Mouse (Mus musculus) heart, adult 11 months (tissue): Measurements from ENCODE around the gene Tmprss7.

ENCODE experiments used
- DNase-seq: peaks from one replicate; pipeline ENCODE4 v3.0.0; 2022

Gene Tmprss7

DNA sequence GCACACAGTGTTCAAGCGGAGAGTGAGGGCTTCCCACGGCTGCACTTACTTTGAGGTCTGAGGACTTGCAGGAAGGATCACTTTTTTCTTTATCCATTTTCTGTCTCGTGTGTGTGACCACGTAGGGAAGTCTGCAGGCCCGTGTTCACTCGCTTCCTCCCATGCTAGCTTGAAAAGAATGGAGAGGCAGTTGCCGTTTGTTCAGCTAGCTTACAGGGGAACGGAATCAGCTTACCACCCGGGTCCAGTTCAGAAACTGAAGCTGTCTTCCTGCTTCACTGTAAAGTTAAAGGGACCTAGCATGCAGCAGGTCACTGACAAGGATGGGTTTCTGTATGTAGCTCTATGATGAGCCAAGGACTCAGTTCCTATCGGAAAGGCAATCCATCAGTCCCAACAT is at the start of gene Tmprss7:
Gene Tmprss7, minus strand, starts transcription at position 101 of the 400 bp plus-strand sequence.
- DNase-seq, result no peak

DNA sequence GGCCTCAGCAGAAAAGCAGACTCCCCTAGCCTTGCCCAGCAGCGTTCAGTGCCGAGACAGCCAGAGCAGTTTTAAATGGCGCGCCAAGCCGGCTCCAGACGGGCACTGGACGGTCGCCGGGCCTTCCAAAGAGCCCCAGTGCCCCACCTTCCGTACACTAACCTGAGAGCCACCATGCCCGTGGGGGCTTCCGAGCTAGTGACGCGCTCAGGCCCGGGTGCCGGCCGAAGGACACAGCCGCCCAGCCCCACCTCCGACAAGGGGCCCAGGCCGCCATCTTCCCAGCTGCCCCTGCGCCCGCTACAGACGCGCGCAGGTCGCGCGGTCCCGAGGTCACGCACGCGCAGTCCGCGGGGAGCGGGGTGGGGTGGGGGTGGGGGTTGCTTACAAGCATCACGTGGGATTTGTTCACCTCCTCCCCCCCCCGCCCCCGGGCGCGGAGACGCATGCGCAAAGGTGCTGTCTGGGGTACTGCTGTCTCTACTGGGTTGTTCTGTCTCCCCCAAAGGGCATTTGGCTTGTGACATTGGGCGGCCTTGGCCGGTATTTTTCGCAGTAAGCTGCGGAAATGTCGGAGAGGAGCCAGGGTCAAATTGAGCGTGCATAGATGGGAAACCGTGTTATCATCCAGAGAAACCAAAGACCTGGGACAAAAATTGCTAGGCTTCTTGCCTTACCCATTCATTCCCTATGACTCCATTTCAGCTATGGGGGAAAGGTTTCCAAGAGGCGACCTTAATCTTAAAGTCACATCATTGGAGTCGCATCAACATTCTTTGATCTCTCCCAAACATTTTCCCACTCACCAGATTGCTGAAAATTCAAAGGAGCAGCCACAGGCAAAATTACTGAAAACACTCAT is 49.4 kb upstream of the Tmprss7 start, which contains the start of gene Abhd10:
Gene Abhd10, minus strand, starts transcription at position 341 of the 862 bp plus-strand sequence.
- DNase-seq, result peak; percentile 100

DNA sequence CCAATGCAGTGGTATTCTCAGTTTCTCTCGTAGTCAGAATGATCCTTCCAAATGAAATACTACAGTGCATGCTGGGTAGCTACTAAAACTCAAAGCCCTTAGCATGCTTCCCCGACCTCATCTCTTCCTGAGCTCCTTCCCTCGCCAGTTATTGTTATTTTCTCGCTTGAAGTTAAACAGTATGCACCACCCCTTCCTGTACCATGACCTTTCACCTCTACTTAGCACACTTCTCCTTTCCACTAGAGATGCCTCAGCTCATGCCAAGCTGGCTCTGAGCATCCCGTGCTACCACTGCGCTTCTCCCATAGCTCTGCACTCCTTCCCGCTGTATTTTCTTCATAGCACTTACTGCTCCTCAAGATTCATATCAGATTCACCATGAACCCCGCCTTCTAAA is 44.4 kb upstream of the Tmprss7 start:
- peak; percentile 61 for DNase-seq

DNA sequence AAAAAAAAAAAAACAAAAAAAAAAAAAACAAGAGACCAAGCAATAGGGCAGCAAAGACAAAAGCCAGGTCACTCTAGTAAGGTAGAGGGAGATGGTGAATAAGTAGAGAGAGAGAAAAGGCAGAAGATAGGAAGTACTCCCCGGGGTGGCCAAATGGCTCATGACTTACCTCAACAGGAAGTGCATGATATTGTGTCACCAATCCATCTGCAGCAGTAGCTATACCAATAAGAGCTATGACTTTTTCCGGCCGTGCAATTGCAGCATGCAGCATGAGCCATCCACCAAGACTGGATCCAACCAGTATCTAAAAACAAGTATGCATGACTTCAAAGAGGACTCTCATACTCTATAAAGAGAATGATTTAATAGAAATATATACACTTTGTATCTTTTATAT is 43.3 kb upstream of the Tmprss7 start:
- peak; percentile 77 for DNase-seq

DNA sequence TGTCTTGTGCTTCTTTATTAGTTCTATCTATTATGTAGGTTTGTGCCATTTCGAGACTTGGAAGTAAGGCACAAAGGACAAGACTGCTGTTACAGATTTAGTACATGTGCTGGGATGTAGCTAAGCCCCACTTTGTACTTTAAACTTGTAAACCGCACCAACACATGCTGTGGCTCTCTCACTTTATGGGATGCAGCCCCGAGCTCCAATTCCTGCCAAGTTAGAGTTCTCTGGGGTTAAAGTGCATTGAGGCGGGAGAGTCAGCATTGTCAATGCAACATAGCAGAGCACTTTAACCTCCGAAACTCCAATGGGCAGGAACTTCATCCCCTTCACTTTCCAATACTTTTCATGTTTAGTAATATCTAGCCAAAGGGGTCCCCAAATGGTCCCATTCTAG is 35.7 kb upstream of the Tmprss7 start:
- peak; percentile 83 for DNase-seq

DNA sequence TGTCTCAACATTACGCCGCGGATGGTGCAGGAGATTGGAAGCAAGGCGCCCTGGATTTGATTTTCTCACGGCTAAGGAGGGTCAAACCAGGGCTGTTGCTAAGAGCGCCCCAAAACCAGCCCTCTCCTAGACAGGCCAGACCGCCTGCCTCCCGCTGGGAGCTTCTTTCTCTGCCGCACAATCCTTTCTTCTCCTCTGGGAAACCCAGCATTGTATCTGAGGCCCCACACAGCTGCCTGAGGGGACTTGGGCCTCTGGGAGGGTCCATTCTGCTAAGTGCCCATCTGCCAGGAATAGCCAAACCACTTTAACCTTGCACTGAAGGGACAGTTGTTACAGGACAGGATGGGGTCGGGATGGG is 31.3 kb upstream of the Tmprss7 start:
- DNase-seq, result peak; percentile 78

DNA sequence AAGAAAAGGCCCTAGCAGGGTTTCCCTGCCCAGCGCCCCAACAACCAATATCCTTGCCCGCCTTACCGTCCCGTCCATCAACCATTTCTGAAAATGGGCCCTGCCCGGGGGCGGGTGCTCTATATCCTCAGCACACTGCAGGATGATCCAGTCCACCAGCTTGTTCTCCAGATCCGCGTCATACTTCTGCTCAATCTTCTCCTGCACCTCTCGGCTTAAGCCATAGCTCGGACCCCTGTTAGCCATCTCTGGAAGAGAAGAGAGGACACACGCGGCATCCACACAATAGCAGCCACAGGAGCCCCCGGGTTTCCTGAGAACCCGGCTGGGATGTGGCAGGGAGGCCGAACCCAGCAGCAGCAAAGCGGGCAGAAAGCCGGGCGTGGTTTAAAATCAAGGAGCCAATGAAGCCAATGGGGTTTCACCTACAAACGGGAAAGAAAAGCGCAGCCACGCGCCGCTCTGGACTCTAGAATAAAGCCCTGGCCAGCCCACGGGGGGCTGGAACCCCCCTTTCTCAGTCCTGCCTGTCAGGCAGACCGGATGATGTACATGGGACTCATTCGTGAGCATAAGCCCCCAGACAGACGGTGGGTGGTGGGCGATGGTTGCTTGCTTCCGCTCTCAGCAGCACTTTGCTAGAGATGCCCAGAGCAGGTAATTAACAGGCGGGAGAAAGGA is 30.7 kb upstream of the Tmprss7 start, which contains the start of gene Tagln3:
Gene Tagln3, minus strand, starts transcription at position 548 of the 681 bp plus-strand sequence.
- peak; percentile 87 for DNase-seq

DNA sequence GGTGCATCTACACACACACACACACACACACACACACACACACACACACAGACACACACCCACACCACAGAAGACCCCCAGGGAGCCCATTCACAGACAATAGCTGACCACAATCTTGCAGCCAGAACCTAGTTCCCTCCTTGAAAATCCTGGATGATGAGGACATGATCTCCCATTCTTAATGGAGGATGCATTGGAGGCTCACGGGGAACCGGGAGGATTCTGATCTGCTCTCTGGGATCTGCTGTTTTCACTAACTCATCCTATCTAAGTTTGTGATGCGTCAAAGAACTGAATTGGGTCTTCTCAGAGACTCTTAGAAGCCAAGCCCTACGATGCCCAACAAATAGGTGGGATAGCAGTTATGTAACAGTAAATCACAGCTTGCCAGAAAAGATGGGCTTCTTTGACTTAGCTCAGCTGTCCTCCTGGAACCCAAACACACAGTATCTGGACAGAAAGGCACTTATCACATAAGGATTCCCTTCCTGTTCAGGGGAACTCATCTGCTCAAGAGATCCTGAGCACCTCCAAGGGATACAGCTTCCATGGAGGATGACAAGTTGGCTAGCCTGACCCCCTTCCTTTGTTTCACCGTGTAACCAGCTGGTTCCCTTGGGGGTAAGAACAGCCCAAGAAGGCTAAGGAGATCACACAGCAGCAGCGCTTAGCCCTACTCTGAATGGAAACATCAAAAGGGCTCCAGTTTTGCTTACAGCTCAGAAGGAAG is 29.9 kb upstream of the Tmprss7 start:
- DNase-seq, result peak; percentile 84

DNA sequence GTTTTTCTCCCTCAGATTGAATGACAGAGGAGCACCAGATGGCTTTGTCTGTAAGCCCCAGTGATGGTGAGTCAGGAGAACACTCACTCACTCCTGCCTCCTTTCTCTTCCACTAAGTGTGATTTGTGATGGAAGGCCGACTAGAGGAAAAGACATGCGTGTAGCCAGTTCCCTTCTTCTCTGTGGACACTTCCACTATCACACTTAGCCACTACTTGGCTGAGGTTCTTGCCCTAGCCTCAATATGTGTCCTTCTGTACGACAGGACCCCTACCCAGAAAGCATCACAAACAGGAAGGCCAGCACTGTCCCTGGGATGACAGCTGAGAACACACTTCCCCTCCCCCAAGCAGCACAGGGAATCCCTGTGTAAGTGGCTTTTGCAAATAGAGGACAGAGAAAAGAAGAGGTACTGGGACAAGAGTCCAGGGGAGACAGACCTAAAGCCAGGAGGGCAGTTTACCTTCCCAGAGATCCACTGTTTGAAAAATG is 29.0 kb upstream of the Tmprss7 start:
- peak; percentile 67 for DNase-seq

DNA sequence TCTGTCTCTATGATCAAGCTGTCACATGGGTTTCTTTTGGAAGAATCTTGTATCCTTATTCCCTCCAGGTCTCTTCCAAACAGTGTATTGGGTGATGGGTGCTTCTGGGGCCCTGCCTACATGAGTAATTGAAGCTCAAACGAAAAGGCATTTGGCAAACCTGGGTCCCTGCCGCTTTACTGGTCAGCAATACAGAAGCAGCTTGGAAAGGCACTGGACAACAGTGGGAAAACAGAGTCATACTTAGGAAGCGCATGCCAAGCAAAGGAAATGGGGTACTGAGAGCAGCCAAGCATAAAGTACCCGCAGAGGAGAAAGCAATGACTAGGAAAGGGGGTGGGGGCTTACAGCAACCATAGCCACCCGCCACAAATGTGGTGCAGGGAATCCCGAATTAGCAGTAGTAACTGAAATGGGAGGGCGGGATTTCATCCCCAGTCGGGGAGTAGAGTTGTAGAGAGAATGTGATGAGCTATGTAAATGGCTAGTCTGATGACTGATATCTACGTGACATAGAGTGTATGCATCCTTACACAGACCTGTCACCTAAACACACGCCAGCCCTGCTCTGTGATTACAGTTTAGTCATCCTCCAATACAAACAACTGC is 26.7 kb upstream of the Tmprss7 start:
- peak; percentile 66 for DNase-seq

DNA sequence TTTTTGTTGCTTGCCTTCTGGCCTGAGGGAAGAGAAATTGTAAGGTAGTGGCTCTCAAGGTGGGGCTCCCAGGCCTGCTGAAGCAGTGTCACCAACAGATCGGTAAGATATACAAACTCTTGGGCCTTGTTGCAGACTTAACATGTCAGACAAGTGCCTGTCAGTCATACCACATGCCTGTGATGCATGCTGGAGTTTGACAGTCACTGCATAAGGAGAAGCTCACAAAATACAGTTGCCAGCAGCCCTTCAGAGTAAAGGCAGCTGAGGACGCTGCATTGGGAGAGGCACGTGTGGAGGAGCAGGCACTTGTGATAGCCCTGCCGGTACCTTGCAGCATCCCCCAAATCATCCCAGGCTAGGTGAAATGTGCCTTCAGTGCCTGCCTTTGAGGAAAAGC is 24.8 kb upstream of the Tmprss7 start:
- peak; percentile 79 for DNase-seq

DNA sequence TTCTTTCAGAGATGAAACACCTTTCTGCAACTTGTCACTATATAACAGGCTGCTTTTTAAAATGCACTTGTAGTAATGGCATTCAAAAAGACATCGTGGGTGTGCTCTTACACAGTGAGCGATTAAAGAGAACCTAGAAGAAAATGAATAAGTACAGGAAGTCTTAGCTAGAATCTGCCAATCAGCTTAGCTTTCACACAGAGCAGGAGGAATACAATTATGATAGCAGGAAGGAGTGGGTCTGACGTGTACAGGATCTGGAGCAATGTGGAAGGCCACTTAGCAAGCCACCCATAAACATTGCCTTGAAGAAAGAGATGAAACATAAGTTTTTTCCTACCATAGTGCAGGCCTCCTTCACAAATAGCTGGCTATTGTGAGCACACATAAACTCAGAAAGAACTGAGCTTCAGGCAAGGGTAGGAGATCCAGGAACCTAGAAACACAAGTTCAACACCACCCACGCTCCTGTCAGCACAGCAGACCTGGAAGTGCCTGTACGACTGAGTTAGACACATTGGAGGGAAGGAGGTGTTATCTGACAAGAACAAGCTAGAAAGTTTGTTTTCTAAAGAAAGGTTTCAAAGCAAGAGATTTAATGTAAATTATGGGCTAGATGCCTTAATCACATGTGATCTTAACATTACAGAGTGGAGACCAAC is 21.2 kb upstream of the Tmprss7 start:
- DNase-seq, result no peak

DNA sequence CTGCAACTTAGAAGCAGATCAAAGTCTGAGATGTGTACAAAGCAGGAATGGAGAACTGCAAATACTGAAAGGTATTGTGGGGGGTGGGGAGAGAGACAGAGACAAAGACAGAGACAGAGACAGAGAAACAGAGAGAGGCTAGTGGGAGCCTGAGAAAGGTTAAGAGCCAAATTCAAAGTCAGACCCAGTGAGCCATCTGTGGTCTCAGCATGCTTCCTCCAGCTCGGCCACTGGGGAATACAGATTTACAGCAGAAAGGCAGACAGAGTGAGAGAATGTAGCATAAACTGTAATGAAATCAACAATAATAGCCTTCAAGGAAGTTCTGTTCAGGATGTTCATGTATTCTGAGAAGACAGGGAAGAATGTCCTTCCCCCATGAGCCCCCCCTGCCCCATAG is 20.4 kb upstream of the Tmprss7 start:
- peak; percentile 80 for DNase-seq

DNA sequence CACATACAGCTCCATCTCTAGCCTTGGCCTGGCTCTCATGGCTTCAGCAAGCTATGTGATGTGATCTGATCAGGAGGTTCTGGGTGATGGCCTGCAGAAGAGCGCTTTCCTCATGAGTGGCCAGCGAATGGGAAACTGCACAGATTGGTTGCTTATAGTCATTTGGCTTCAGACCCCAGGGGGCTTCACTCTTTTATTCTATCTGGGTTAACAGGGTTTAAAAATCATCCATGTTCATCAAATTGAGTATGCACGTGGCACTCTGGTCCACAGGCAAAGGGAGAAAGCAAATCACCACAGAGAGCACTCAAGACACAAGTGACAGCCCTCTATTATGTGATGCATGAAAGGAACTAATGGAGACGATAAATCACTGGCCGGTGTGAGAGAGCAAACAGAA is 19.8 kb upstream of the Tmprss7 start:
- no peak for DNase-seq

DNA sequence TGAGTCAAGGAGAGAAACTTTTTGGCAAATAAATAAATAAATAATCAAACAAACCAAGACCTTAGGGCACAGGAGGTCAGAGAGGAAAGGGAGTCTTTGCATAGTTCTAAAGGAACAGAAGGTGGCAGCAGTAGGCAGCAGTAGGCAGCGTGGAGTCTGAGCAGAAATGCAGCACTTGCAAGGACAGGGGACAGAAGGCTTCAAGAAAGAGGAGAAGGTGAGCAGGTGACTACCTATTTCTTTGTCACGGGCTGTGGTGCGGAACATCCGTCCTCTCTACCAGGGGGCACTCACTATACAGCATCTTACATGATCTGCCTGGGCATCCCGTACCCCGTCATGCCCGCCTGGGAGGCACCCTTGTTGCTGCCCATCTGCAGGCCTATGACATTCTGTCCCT is 17.8 kb upstream of the Tmprss7 start:
- DNase-seq, result no peak

DNA sequence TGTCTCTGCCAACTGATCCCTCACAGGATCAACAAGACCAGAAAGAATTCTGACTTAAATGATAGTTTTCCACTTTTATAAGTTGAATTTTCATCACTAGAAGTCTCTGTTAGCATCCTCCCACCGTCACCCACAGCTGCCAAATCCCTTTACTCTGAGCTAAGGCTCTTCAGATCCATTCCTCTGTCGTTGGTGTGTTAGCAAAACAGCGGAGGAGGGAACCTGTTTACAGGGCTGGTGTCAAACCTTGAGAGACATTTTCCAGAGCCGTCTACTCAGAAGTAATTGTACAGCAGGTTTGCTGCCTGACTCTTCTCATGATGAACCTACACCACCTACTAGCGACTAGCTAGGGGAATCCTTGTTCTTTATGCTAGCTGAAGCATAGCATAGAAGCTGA is 5.8 kb upstream of the Tmprss7 start:
- DNase-seq, result no peak

DNA sequence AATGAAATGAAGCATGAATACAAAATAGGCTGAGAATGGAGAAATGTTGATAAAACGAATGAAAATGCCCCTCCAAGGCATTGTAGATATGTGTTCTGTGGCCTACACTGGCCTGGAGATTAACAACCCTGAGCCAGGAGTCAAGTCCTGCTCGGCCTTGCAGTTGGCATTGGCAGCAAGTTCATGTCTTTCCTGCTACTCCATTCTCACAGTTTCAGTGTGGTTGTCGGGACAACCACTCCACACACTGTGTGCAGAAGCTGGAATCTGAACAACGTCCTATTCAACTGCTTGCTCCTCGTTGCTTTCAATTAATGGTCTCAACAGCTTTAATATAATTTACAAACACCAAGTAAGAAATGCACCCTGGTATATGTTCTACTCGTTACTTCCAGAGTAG is 4.5 kb upstream of the Tmprss7 start:
- no peak for DNase-seq

DNA sequence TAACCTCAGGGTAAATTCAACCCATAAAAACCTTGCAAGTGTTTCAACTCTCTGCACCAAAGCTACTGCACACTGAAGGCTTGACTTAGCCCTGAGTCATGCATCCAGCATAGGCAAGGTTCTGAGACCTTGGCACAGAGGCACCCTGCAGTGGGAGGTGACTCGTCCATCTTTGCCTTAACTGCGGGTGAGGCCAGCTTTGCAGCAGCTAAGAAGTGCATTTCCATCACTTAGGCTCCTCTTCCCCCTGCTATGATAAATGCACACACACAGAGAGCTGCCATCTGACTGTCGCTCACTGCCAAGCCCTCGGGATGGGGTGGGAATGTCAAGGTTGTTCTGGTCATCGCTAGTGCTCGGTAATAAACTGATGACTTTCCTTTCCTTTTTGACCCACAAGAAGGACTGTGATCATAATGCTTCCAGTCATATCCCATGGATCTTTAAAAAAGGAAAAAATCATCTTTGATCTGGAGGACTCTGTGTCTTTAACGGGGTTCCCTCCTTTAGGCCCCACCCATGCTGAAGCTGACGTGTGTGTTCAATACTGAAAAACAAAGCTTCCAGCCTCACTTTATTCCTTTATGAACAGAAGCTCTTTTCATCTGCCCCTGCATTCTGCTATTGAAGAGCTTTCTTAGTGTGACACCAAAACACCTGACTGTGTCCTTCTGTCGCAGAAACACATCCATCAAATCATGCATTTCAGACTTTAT is 2.1 kb upstream of the Tmprss7 start:
- no peak for DNase-seq

DNA sequence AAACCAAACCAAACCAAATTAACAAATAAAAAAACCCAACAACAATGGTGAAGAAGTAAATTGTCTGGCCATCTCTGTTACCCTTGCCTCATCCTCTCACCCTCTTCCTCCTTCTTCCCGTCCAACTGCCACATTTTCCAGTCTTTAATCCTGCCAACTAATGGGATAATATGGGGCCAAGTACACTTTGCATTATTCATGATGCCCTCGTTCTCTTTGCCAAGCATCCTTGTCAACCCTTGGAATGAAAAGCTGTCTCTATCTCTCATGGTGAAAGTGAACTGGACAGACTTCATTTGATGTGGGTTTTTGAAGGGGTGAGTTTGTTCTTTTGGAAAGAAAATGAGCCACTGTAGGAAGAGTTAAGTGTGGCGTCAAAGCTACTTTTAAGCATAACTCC is 607 bp downstream of the Tmprss7 start:
- DNase-seq, result no peak

DNA sequence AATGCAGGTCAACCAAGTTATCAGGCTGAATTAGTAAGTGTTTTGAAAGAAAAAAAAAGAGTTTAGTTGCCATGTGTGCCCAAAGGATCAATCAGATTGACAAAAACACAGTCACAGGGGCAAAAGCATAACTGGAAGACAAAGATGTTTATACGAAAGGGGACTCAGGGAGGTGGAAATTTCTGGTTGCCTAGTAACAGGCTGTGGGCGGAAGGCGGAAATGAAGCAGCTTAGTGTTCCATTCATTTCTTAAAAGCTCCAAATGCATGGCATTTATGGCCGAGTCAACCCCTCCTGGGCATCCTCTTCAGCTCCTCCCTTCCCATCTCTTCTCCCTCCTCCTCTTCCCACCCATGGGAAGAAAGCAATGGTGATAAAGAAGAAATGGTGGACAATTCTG is 3.3 kb downstream of the Tmprss7 start:
- no peak for DNase-seq

DNA sequence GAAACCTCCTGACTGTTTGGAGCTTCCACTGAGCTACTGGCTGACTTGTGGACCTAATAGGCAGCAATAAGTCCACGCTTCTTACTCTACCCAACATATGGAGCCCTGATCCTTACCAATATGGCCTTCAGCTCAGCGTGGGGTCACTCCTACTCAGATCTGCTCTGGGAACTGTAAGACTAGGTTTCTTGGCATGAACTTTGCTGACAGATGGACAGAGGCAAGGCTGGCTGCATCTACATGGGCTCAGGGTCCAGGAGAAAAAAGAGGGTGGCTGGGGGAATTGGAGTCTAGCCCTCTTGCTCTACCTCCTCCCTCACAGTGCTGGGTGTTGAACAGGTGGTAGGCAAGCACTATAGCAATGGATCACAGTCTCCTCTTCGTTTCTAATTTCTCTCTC is 6.6 kb downstream of the Tmprss7 start:
- DNase-seq, result no peak

DNA sequence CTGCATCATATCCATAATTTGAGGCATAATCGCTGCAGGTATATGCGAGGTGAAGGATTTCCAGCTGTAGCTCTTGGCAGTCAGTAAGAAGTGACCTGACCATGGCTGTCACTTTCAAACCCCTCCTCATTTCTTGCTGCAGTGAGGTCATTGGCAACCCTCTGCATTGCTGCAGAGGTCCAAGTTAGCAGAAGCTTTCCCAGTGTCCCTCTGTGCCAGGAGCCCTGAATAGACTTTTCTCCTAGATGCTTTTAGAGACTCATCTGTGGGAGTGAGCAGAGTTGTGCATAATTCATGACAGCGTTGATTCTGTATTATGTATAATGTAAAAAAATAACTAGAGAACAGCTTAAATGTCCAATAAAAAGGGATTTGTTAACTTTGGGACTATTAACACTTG is 8.2 kb downstream of the Tmprss7 start:
- DNase-seq, result no peak
